Mouse (Mus musculus): ENCODE measurements around the gene Prmt3. TPM values are rescaled to one million over a fixed set of nuclear protein-coding genes. Genes with fewer than 3 reads are reported as not detected.

Prmt3 gene
- polyA plus RNA-seq, 1 experiment from 2014 or later: 46.0 TPM

DNA sequence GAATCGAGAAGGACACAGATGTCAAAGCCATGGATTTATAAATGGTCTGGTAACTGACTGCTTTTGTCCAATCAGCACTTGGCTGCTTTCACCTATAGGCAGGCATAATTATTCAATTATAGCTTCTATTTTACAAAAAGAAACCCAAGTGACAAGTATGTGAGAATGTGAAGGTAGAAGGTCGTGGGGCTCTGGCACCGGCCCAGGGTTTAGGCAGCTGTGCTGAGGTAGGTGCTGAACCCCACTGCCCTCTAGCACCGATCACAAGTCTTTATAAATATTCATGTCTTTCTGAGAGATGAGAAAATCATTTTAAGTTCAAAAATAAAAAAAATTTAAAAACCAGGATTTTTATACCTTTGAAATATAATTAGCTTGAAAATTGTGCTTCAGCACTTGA lies 45.4 kb downstream of the Prmt3 start:
- Histone ChIP-seq H3K9me3 (replicated peaks) (no peaks in the 10 kb centered on the region), H3K27ac (replicated peaks) (no peak overlapping the region), H3K36me3 (peaks cover 18% of the 10 kb centered on the region), H3K27me3 (no peaks in the 10 kb centered on the region), H3K4me2 (replicated peaks) (no peak overlapping the region), H3K9ac (no peak overlapping the region), H3K4me1 (no peaks in the 10 kb centered on the region), H3K4me3 (replicated peaks) (no peak overlapping the region)
- no peak for ATAC-seq (ENCODE audit: insufficient number of reproducible peaks, low FRiP score, low TSS enrichment, low read depth)
- 89% methylated on average over 4 of the region's 4 CpGs for WGBS

DNA sequence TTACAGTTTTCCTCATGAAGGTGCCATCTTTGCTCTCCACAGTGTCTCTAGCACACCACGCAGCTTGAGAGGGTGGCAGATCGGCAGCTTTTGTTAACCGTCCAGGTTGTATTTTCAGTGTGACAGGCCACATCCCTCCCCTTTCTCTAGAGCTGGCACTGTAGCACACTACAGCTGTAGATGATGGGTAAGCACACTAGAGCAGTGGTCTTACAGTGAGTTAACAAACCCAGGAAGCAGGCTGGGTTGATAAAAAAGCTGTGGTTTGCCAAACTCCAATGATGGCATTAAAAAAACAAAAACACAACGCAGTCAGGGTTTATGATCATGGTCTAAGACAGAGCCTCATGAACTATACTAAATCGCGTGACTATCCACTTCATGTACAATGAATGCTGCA lies 45.9 kb downstream of the Prmt3 start:
- no peak overlapping the region for H3K4me3 ChIP-seq (replicated peaks)
- no peak overlapping the region for H3K4me2 ChIP-seq (replicated peaks)
- no peaks in the 10 kb centered on the region for H3K27me3 ChIP-seq
- no peak overlapping the region for H3K9ac ChIP-seq
- ATAC-seq (ENCODE audit: insufficient number of reproducible peaks, low FRiP score, low TSS enrichment, low read depth): no peak
- no peak overlapping the region for H3K27ac ChIP-seq (replicated peaks)
- no peaks in the 10 kb centered on the region for H3K9me3 ChIP-seq (replicated peaks)
- no peaks in the 10 kb centered on the region for H3K4me1 ChIP-seq
- H3K36me3 ChIP-seq: peaks cover 18% of the 10 kb centered on the region
- WGBS: 93% methylated on average over 6 of the region's 6 CpGs

DNA sequence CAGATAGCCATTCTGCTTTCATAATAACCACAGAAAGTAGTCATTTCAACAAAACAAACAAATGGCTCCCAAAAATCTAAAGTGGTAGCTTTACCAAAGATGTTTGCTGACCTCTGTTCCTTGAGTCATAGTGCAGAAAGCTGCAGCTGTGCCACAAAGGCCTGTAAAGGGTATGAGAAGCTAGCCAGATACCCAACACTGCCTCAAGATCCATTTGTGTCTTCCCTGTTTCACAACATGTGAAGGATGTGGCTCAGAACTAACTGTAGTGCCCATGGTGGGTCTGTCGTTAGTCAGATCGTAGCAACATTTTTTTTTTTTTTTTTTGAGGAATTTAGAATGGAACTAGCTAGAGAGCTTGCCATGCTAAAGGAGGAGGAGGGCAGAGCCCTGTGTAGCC lies 46.4 kb downstream of the Prmt3 start:
- no peak for ATAC-seq (ENCODE audit: insufficient number of reproducible peaks, low FRiP score, low TSS enrichment, low read depth)
- WGBS: 71% methylated on average over 2 of the region's 2 CpGs
- Histone ChIP-seq H3K27ac (replicated peaks) (no peak overlapping the region), H3K4me1 (no peaks in the 10 kb centered on the region), H3K27me3 (no peaks in the 10 kb centered on the region), H3K9me3 (replicated peaks) (no peaks in the 10 kb centered on the region), H3K9ac (no peak overlapping the region), H3K4me3 (replicated peaks) (no peak overlapping the region), H3K4me2 (replicated peaks) (no peak overlapping the region), H3K36me3 (peaks cover 22% of the 10 kb centered on the region)

DNA sequence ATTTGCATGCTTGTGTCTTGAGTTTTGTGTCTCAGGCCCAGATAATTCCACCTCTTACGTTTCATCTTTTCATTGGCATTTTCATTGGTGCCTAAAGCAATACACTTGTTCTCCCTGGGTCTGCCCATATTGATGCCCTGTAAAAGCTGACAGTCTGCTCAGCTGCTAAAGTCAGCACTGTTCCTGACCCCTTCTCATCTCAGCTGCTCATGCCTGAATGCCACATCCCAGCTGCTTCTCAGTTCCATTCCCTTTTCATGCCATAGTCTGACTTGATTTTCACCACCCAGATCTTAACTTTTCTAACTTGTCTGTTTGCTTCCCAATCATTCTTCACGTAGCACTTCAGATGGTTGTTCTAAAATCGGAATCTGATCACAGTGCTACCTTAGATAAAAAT lies 47.3 kb downstream of the Prmt3 start:
- WGBS: 87% methylated on average over 3 of the region's 3 CpGs
- H3K4me2 ChIP-seq (replicated peaks): no peak overlapping the region
- peaks cover 28% of the 10 kb centered on the region for H3K36me3 ChIP-seq
- no peak for ATAC-seq (ENCODE audit: insufficient number of reproducible peaks, low FRiP score, low TSS enrichment, low read depth)
- H3K4me3 ChIP-seq (replicated peaks): no peak overlapping the region
- H3K27me3 ChIP-seq: no peaks in the 10 kb centered on the region
- no peaks in the 10 kb centered on the region for H3K4me1 ChIP-seq
- H3K9me3 ChIP-seq (replicated peaks): no peaks in the 10 kb centered on the region
- H3K9ac ChIP-seq: no peak overlapping the region
- H3K27ac ChIP-seq (replicated peaks): no peak overlapping the region

DNA sequence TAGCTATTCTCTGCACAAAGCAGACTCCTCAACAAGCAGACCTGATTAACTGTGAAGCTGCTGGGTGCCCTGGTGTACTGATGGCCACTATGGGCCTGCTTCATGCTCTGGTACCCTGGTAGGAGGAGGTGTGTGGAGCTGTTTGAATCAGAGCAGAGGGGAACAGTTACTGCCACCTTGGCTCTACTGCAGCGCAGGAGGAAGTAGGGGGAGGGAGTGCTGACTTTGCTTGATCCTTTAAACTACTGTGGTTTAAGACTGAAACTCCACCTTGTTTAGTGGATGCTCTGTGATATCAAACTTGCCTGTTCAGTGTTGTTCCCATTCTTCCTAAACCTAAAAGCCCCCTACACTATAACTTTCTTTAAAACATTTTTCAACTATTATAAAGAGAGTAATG lies 49.8 kb downstream of the Prmt3 start:
- no peak overlapping the region for H3K4me3 ChIP-seq (replicated peaks)
- peaks cover 29% of the 10 kb centered on the region for H3K36me3 ChIP-seq
- no peak overlapping the region for H3K4me2 ChIP-seq (replicated peaks)
- WGBS: 85% methylated on average over 1 of the region's 1 CpGs
- H3K9ac ChIP-seq: no peak overlapping the region
- H3K27me3 ChIP-seq: no peaks in the 10 kb centered on the region
- ATAC-seq (ENCODE audit: insufficient number of reproducible peaks, low FRiP score, low TSS enrichment, low read depth): no peak
- no peak overlapping the region for H3K27ac ChIP-seq (replicated peaks)
- no peaks in the 10 kb centered on the region for H3K4me1 ChIP-seq
- H3K9me3 ChIP-seq (replicated peaks): no peaks in the 10 kb centered on the region

DNA sequence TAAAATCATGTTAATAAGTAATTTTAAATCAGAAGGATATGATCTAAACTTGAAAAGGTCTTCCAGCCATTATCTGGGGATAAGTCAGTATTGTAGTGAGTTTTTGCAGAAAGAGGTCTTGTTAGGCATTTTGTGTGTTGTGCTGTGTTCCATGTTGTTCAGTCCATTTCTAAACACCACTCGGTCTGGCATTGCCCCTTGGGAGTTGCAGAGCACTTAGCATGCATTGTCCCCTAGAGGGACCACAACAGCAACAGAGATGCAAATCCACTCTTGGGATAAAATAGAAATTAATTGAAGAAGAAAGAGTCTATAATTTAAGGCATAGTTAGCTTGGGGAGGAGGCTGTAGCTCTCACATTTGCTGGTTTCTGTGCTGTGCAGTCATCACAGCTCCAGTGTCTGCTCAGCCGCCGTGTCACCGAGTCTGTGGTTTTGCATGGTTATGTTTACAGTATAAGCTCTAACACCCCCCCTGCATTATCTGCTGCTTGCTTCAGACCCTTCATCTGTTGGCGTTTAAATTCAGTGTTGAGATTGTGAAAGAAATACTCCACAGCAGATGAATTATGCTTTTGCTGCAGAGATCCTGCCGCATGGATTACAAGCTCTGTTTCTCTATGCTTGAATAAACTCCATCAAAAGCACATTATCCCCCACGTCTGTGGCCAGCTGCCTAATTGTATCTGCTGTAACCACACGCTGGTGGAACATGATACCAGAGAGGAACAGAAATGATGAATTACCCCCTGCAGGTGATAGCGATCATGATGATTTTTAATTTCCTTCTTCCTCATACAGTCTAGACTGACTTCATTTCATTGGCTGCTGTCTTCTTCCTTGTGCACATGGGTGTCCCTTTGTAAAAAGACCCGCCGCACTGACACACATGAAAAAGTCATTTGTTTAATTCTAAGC lies 64.5 kb downstream of the Prmt3 start:
- Histone ChIP-seq H3K9me3 (replicated peaks) (no peaks in the 10 kb centered on the region), H3K27me3 (no peaks in the 10 kb centered on the region), H3K36me3 (peaks cover 7% of the 10 kb centered on the region; the same call in 1 of the 2 replicates), H3K4me1 (peaks cover 7% of the 10 kb centered on the region; the same call in 1 of the 2 replicates), H3K27ac (replicated peaks) (no peak overlapping the region), H3K4me2 (replicated peaks) (0 out of 2 replicates have a peak overlapping the region, but pooled peaks have one; percentile 13), H3K9ac (no peak overlapping the region), H3K4me3 (replicated peaks) (no peak overlapping the region)
- WGBS: 25% methylated on average over 11 of the region's 11 CpGs
- 0 out of 2 replicates have a peak, but pooled peaks have one; percentile 51 for ATAC-seq (ENCODE audit: insufficient number of reproducible peaks, low FRiP score, low TSS enrichment, low read depth)

DNA sequence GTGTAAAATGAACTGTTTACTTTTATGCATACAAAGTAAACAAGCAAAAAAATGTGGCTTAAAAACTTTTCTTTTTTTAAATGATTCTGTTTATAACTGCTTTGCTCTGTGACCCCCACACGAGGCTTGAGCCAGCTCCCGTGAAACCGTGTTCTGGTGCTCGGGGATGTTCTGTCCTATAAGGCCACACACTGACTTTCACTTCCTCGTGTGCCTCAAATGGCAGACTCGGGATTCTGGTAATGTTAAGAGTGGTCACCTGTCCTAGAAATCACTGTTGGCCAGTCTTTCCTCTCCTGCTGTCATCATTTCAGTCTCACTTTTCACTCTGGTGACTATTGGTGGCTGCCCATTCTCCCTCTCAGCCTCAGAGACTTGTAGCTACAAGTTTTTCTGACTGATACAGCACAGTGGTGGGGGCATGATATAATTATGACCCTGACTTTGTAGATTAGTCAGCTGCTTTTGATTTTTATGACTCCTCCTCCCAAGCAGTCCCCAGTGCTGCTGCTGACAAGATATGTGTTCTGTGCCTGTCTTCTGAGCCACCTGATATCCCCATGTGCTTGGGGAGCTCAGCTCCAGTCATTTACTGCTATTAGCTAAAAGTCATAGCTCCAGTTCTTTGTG lies 65.3 kb downstream of the Prmt3 start:
- Histone ChIP-seq H3K27me3 (no peaks in the 10 kb centered on the region), H3K9ac (no peak overlapping the region), H3K27ac (replicated peaks) (no peak overlapping the region), H3K4me3 (replicated peaks) (no peak overlapping the region), H3K4me1 (peaks cover 7% of the 10 kb centered on the region; the same call in 1 of the 2 replicates), H3K9me3 (replicated peaks) (no peaks in the 10 kb centered on the region), H3K36me3 (peaks cover 5% of the 10 kb centered on the region; the same call in 1 of the 2 replicates), H3K4me2 (replicated peaks) (no peak overlapping the region)
- WGBS: 59% methylated on average over 6 of the region's 6 CpGs
- no peak for ATAC-seq (ENCODE audit: insufficient number of reproducible peaks, low FRiP score, low TSS enrichment, low read depth)

DNA sequence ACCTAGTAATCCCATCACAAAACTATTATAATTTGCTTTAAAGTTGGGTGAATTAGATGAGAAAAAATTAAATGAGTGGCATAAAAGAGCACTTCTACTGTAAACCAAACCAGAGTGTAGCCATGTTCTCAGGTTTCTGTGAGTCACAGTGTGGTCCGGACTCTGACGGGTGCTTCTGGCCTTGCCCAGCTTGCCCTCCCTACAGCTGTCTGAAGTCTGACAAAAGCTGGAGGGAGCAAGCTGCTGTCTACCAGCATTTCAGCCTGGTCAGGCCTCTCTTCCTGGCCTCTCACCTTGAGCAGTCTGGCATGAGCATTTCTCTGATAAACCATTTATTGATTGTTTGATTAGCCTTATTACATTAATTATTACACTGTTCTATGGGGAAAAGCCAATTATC lies 69.8 kb downstream of the Prmt3 start:
- Histone ChIP-seq H3K4me2 (replicated peaks) (no peak overlapping the region), H3K36me3 (peaks cover 6% of the 10 kb centered on the region; the same call in 1 of the 2 replicates), H3K9ac (no peak overlapping the region), H3K4me1 (0 out of 2 replicates have a peak, but pooled peaks cover under 1% of the 10 kb centered on the region), H3K27me3 (no peaks in the 10 kb centered on the region), H3K27ac (replicated peaks) (no peak overlapping the region), H3K4me3 (replicated peaks) (no peak overlapping the region), H3K9me3 (replicated peaks) (no peaks in the 10 kb centered on the region)
- ATAC-seq (ENCODE audit: insufficient number of reproducible peaks, low FRiP score, low TSS enrichment, low read depth): no peak
- WGBS: 57% methylated on average over 2 of the region's 2 CpGs

DNA sequence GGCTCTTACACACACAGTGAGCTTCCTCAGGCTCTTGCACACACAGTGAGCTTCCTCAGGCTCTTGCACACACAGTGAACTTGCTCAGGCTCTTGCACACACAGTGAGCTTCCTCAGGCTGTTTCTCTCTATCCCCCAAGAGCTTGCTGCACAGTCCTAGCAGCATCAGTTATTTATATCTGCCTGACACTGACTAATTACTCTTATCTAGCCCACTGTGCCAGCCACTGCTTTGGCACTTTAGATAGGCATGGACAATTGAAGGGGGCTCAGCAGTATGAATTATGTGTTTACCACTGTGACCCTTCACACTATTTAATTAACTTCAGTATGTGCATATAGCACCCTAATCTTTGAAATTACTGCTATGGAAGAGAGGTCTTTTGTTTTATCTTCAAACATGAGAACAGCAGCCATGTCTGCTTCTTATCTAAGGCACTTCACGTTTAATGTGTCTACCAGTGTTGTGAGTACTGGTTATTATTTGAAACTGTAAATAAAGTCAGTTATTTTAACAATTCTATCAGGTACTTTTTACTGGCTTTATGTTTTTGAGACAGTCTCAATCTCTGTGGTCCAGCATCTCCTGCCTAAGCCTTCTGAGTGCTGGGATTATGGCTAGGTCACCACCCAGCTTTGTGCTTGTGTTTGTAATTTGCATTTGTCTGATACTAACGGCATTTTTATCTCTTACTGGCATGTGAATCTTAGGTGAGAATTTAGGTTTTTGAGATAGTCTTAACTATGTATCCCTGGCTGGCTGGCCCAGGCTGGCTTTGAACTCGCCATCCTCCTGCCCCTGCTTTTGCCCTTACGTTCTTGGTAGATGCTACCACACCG lies 75.4 kb downstream of the Prmt3 start:
- H3K4me2 ChIP-seq (replicated peaks): no peak overlapping the region
- no peak overlapping the region for H3K9ac ChIP-seq
- H3K4me3 ChIP-seq (replicated peaks): no peak overlapping the region
- 93% methylated on average over 5 of the region's 5 CpGs for WGBS
- no peak for ATAC-seq (ENCODE audit: insufficient number of reproducible peaks, low FRiP score, low TSS enrichment, low read depth)
- H3K4me1 ChIP-seq: no peaks in the 10 kb centered on the region
- peaks cover 18% of the 10 kb centered on the region; the same call in 1 of the 2 replicates for H3K36me3 ChIP-seq
- no peaks in the 10 kb centered on the region for H3K9me3 ChIP-seq (replicated peaks)
- H3K27ac ChIP-seq (replicated peaks): no peak overlapping the region
- H3K27me3 ChIP-seq: no peaks in the 10 kb centered on the region

DNA sequence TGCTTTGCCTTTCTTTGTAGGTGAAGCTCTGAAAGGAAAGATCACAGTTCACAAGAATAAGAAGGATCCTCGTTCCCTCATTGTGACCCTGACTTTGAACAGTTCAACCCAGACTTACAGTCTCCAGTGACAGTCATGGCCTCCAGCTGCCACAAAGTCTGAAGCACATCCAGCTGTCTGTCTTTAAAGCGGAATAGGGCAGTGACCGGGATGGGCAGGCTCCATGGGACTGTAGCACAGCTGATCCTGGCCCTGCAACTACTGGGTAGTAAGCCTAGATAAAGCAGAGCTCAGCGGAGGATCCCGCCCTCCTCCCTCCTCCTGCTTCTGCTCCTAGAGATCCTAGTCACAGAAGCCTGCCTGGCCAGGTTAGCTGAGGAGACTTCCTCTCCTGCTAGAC lies 79.2 kb downstream of the Prmt3 start:
- H3K9me3 ChIP-seq (replicated peaks): no peaks in the 10 kb centered on the region
- no peak overlapping the region for H3K9ac ChIP-seq
- peaks cover 17% of the 10 kb centered on the region; the same call in 1 of the 2 replicates for H3K36me3 ChIP-seq
- H3K4me1 ChIP-seq: no peaks in the 10 kb centered on the region
- ATAC-seq (ENCODE audit: insufficient number of reproducible peaks, low FRiP score, low TSS enrichment, low read depth): no peak
- no peak overlapping the region for H3K27ac ChIP-seq (replicated peaks)
- 73% methylated on average over 5 of the region's 5 CpGs for WGBS
- no peaks in the 10 kb centered on the region for H3K27me3 ChIP-seq
- H3K4me2 ChIP-seq (replicated peaks): no peak overlapping the region
- no peak overlapping the region for H3K4me3 ChIP-seq (replicated peaks)

DNA sequence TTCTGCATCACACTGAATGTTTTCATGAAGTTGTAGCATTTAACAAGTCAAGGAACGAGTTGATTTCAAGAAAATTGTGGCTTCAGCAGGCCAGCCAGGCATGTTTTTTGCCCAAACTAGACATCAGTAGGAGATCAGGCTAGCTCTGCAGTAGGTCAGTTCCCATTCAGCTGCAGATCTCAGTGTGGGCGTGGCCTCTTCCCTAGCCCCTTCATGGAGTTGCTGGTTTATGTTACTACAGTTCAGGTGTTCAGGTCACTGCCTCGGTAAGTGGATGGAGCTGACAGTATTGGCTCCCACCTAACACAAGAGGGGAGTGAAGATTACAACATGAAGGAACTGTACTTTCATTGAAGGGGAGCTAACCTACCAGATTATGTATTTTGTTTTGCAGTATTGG lies 80.1 kb downstream of the Prmt3 start:
- H3K4me2 ChIP-seq (replicated peaks): no peak overlapping the region
- no peaks in the 10 kb centered on the region for H3K4me1 ChIP-seq
- no peak overlapping the region for H3K4me3 ChIP-seq (replicated peaks)
- H3K9ac ChIP-seq: no peak overlapping the region
- 77% methylated on average over 3 of the region's 3 CpGs for WGBS
- H3K9me3 ChIP-seq (replicated peaks): no peaks in the 10 kb centered on the region
- H3K36me3 ChIP-seq: peaks cover 17% of the 10 kb centered on the region; the same call in 1 of the 2 replicates
- no peak for ATAC-seq (ENCODE audit: insufficient number of reproducible peaks, low FRiP score, low TSS enrichment, low read depth)
- no peaks in the 10 kb centered on the region for H3K27me3 ChIP-seq
- no peak overlapping the region for H3K27ac ChIP-seq (replicated peaks)
